Mouse (Mus musculus) heart, embryonic 14.5 days (tissue): ENCODE measurements at regions not wholly inside any gene's neighbourhood (a gene's known extent, or its start where the extent isn't known, plus 50 kb on each side); places are given as distances from the start of the nearest gene placed in this dataset.

Source experiments
- ATAC-seq: fragments of 200-750 bp; cut with Nextera tagmentation; 2 replicates; pipeline ENCODE4 v1.8.0; 2017; ENCODE audit warnings: low read depth, moderate TSS enrichment; ENCODE audit not compliant: insufficient number of reproducible peaks, insufficient read depth, low FRiP score
- H3K27ac ChIP-seq, 2 experiments: fragments of 200-500 bp in 1 of 2; fragments of 300-500 bp in 1 of 2; sonication (generic) in 1 of 2; replicated peaks in 1 of 2; 2 replicates each; pipeline ENCODE4 v1.5.1; 2012 to 2014; ENCODE audit warnings: low read depth in 2 of 2, low read length in 2 of 2, control low read depth in 1 of 2, mild to moderate bottlenecking in 1 of 2, mixed read lengths in 1 of 2; ENCODE audit not compliant: control insufficient read depth in 1 of 2, insufficient read depth in 1 of 2
- H3K27me3 ChIP-seq: fragments of 300-500 bp; sonication (generic); 2 replicates; pipeline ENCODE4 v1.6.1; 2014; ENCODE audit warnings: mild to moderate bottlenecking, low read length, control low read depth; ENCODE audit not compliant: control insufficient read depth, insufficient read depth
- H3K36me3 ChIP-seq: fragments of 300-500 bp; sonication (generic); 2 replicates; pipeline ENCODE4 v1.6.1; 2014; ENCODE audit warnings: mild to moderate bottlenecking, control low read depth, low read length, mixed read lengths; ENCODE audit not compliant: control insufficient read depth, insufficient read depth
- H3K4me1 ChIP-seq, 2 experiments: fragments of 200-500 bp in 1 of 2; fragments of 300-500 bp in 1 of 2; sonication (generic) in 1 of 2; 2 replicates each; pipeline ENCODE4 v1.6.1; 2012 to 2014; ENCODE audit warnings: low read length in 2 of 2, control low read depth in 1 of 2, mixed read lengths in 1 of 2; ENCODE audit not compliant: control insufficient read depth in 2 of 2, insufficient read depth in 2 of 2
- H3K4me2 ChIP-seq: fragments of 300-500 bp; sonication (generic); 2 replicates; pipeline ENCODE4 v1.6.1; 2014; ENCODE audit warnings: mild to moderate bottlenecking, low read length
- H3K4me3 ChIP-seq, 2 experiments: fragments of 200-500 bp in 1 of 2; fragments of 300-500 bp in 1 of 2; sonication (generic) in 1 of 2; 2 replicates each; pipeline ENCODE4 v1.5.1; 2012 to 2014; ENCODE audit warnings: low read length in 2 of 2, mild to moderate bottlenecking in 2 of 2, control low read depth in 1 of 2, low read depth in 1 of 2, moderate library complexity in 1 of 2; ENCODE audit not compliant: control insufficient read depth in 1 of 2, insufficient read depth in 1 of 2
- H3K9ac ChIP-seq: fragments of 300-500 bp; sonication (generic); 2 replicates; pipeline ENCODE4 v1.6.1; 2014; ENCODE audit warnings: mild to moderate bottlenecking, low read length
- H3K9me3 ChIP-seq: fragments of 300-500 bp; sonication (generic); 2 replicates; pipeline ENCODE4 v1.6.1; 2016; ENCODE audit warnings: low read length, control low read depth; ENCODE audit not compliant: control insufficient read depth
- WGBS: fragments of 180-500 bp; shearing (Covaris S2); extraction: QIAGEN DNeasy Blood & Tissue Kit; methylation state at CpG from one replicate; pipeline ENCODE4 v1.1.7; 2014; 5-methylcytosine and 5-hydroxymethylcytosine counted together

- Histone ChIP-seq H3K4me2 (no peak overlapping the region), H3K36me3 (no peaks in the 10 kb centered on the region), H3K9ac (no peak overlapping the region), H3K4me3 (no peak overlapping the region), H3K4me1 (no peaks in the 10 kb centered on the region), H3K27me3 (peaks cover 27% of the 10 kb centered on the region), H3K9me3 (no peaks in the 10 kb centered on the region), H3K27ac (no peak overlapping the region)
- no peak for ATAC-seq
- 60% methylated on average over 8 of the region's 8 CpGs for WGBS
Observed at GRCm38 (mm10) chr3:128347782-128348574, 451.9 kb upstream of the Fam241a start.

- no peak for ATAC-seq
- WGBS, result 50% methylated on average over 2 of the region's 2 CpGs
- H3K36me3 ChIP-seq, result no peaks in the 10 kb centered on the region
- H3K27me3 ChIP-seq, result no peaks in the 10 kb centered on the region
- no peak overlapping the region for H3K9ac ChIP-seq
- no peak overlapping the region for H3K4me3 ChIP-seq
- no peaks in the 10 kb centered on the region for H3K4me1 ChIP-seq
- H3K9me3 ChIP-seq, result no peaks in the 10 kb centered on the region
- H3K27ac ChIP-seq, result no peak overlapping the region
- no peak overlapping the region for H3K4me2 ChIP-seq
Observed at GRCm38 (mm10) chr3:128337508-128337907, 441.4 kb upstream of the Fam241a start.

GRCm38 (mm10) chr3:128337031-128337430, 440.9 kb upstream of the Fam241a start:
- WGBS, result 23% methylated on average over 5 of the region's 5 CpGs
- Histone ChIP-seq H3K27ac (no peak overlapping the region), H3K9me3 (no peaks in the 10 kb centered on the region), H3K9ac (no peak overlapping the region), H3K4me3 (no peak overlapping the region), H3K4me2 (no peak overlapping the region), H3K27me3 (no peaks in the 10 kb centered on the region), H3K36me3 (no peaks in the 10 kb centered on the region), H3K4me1 (no peaks in the 10 kb centered on the region)
- peak; percentile 59; the same call in 1 of the 2 replicates for ATAC-seq

- H3K4me3 ChIP-seq, result no peak overlapping the region
- ATAC-seq, result no peak
- H3K27ac ChIP-seq, result no peak overlapping the region
- H3K4me1 ChIP-seq, result no peaks in the 10 kb centered on the region
- 65% methylated on average over 5 of the region's 5 CpGs for WGBS
- no peak overlapping the region for H3K4me2 ChIP-seq
- no peak overlapping the region for H3K9ac ChIP-seq
- H3K27me3 ChIP-seq, result no peaks in the 10 kb centered on the region
- H3K9me3 ChIP-seq, result no peaks in the 10 kb centered on the region
- H3K36me3 ChIP-seq, result no peaks in the 10 kb centered on the region
Observed at GRCm38 (mm10) chr3:128327677-128328076, 431.6 kb upstream of the Fam241a start.

- ATAC-seq, result no peak
- Histone ChIP-seq H3K4me2 (no peak overlapping the region), H3K4me3 (no peak overlapping the region), H3K9me3 (no peaks in the 10 kb centered on the region), H3K36me3 (no peaks in the 10 kb centered on the region), H3K27me3 (no peaks in the 10 kb centered on the region), H3K4me1 (peaks cover 3 to 10% of the 10 kb centered on the region in 2 experiments; a peak in 3 of 4 replicates), H3K27ac (no peak overlapping the region), H3K9ac (no peak overlapping the region)
- WGBS, result 78% methylated on average over 4 of the region's 4 CpGs
Observed at GRCm38 (mm10) chr3:128301312-128301711, 405.2 kb upstream of the Fam241a start.

GRCm38 (mm10) chr3:128298110-128298509, 402.0 kb upstream of the Fam241a start:
- Histone ChIP-seq H3K4me2 (peak overlapping the region; percentile 25; the same call in 1 of the 2 replicates), H3K27me3 (no peaks in the 10 kb centered on the region), H3K4me3 (no peak overlapping the region), H3K36me3 (no peaks in the 10 kb centered on the region), H3K27ac (no peak overlapping the region), H3K9ac (no peak overlapping the region), H3K9me3 (0 out of 2 replicates have a peak, but pooled peaks cover 3% of the 10 kb centered on the region), H3K4me1 (peaks cover 3 to 7% of the 10 kb centered on the region in 2 experiments; a peak in 3 of 4 replicates)
- no peak for ATAC-seq
- WGBS, result 16% methylated on average over 9 of the region's 9 CpGs

GRCm38 (mm10) chr3:128287846-128288245, 391.7 kb upstream of the Fam241a start:
- no peak overlapping the region for H3K9ac ChIP-seq
- no peaks in the 10 kb centered on the region for H3K27me3 ChIP-seq
- no peak for ATAC-seq
- no peaks in the 10 kb centered on the region for H3K4me1 ChIP-seq
- H3K9me3 ChIP-seq, result no peaks in the 10 kb centered on the region
- WGBS, result 51% methylated on average over 4 of the region's 4 CpGs
- H3K36me3 ChIP-seq, result no peaks in the 10 kb centered on the region
- H3K4me3 ChIP-seq, result no peak overlapping the region
- no peak overlapping the region for H3K27ac ChIP-seq
- no peak overlapping the region for H3K4me2 ChIP-seq

GRCm38 (mm10) chr3:128285214-128285613, 389.1 kb upstream of the Fam241a start:
- Histone ChIP-seq H3K4me2 (no peak overlapping the region), H3K4me1 (no peaks in the 10 kb centered on the region), H3K36me3 (no peaks in the 10 kb centered on the region), H3K4me3 (no peak overlapping the region), H3K27me3 (no peaks in the 10 kb centered on the region), H3K9me3 (no peaks in the 10 kb centered on the region), H3K9ac (no peak overlapping the region), H3K27ac (no peak overlapping the region)
- 44% methylated on average over 6 of the region's 6 CpGs for WGBS
- no peak for ATAC-seq
